ENCODE assay signal across 23 mouse cellular contexts in genomic region chr16:23115486-23115885, GRCm38 (mm10). TPM values are rescaled to one million over a fixed set of nuclear protein-coding genes. Genes with fewer than 3 reads are reported as not detected.
A peak's percentile ranks its signal among the peaks of the same experiment; 100 is the strongest.
DNase-seq lines count a peak whose midpoint lies in the region; ATAC-seq and TF ChIP-seq lines count a peak whose summit lies in the region.
"Had no signal": no experiment of that assay in that cellular context is flagged by ENCODE, and none has a peak within 500 bp of the region (broad histone marks: within the 10 kb centered on the region; RNA-seq: fewer than 3 reads in every experiment).

No protein-coding gene starts in this region.

- H3K9ac ChIP-seq in heart, embryonic 11.5 days (ENCODE audit: low read depth, low read length): no peak overlapping the region
- no peak overlapping the region for H3K9ac ChIP-seq in MEL (ENCODE audit: control insufficient read depth, low read depth, low read length, poor library complexity, severe bottlenecking)
- H3K9ac ChIP-seq in hindbrain, embryonic 16.5 days (ENCODE audit: low read depth, low read length): no peak overlapping the region
- H3K9ac ChIP-seq: embryonic facial prominence, embryonic 12.5 days; forebrain, embryonic 13.5 days; forebrain, embryonic 15.5 days; forebrain, postnatal 0 days had no signal

- H3K4me1 ChIP-seq in heart, embryonic 11.5 days (ENCODE audit: control insufficient read depth, insufficient read depth, low read length): peaks cover 2% of the 10 kb centered on the region; the same call in 1 of the 2 replicates
- H3K4me1 ChIP-seq in MEL (ENCODE audit: control insufficient read depth in 1 of 2, insufficient read depth in 2 of 2, low read length in 2 of 2): no peaks in the 10 kb centered on the region
- H3K4me1 ChIP-seq in hindbrain, embryonic 16.5 days (ENCODE audit: control insufficient read depth, insufficient read depth, low read depth, low read length): peaks cover 23% of the 10 kb centered on the region

- H3K27ac ChIP-seq in heart, embryonic 11.5 days (ENCODE audit: low read depth, low read length): no peak overlapping the region
- no peak overlapping the region for H3K27ac ChIP-seq in MEL (ENCODE audit: control insufficient read depth, low read depth, low read length)
- H3K27ac ChIP-seq in hindbrain, embryonic 16.5 days (ENCODE audit: low read depth, low read length): no peak overlapping the region
- H3K27ac ChIP-seq: embryonic facial prominence, embryonic 10.5 days; embryonic facial prominence, embryonic 12.5 days; forebrain, embryonic 13.5 days; forebrain, embryonic 15.5 days had no signal

- DNase-seq in heart, adult 18-20 months: no peak
- DNase-seq in MEL (ENCODE audit: low read depth, low spot score): peak; percentile 52
- DNase-seq in ZHBTc4 (ENCODE audit: low read depth, low spot score): peak; percentile 53
- DNase-seq in adrenal gland, adult (ENCODE audit: inconsistent age in 2 of 2, low spot score in 1 of 2): no peak
- DNase-seq: adrenal gland, adult 8-10 months; adrenal gland, postnatal 14 days; adrenal gland, postnatal 36 days; cerebellum, adult 11-12 months; cerebellum, adult 2 months; cerebellum, adult 9-10 months; cerebellum, postnatal 10 days; cerebellum, postnatal 25 days; forebrain, postnatal 0 days had no signal

- H3K36me3 ChIP-seq in heart, embryonic 11.5 days (ENCODE audit: control insufficient read depth, insufficient read depth, low read length): peaks cover 25% of the 10 kb centered on the region
- H3K36me3 ChIP-seq in MEL (ENCODE audit: control insufficient read depth in 1 of 2, insufficient read depth in 2 of 2, low read length in 2 of 2): peaks cover 13 to 18% of the 10 kb centered on the region in 2 experiments
- peaks cover 40% of the 10 kb centered on the region for H3K36me3 ChIP-seq in hindbrain, embryonic 16.5 days (ENCODE audit: control insufficient read depth, insufficient read depth, low read length)

- H3K9me3 ChIP-seq in heart, embryonic 11.5 days (replicated peaks; ENCODE audit: control insufficient read depth, low read length): no peaks in the 10 kb centered on the region
- H3K9me3 ChIP-seq in MEL (replicated peaks; ENCODE audit: insufficient read depth, low read length): no peaks in the 10 kb centered on the region
- no peaks in the 10 kb centered on the region for H3K9me3 ChIP-seq in hindbrain, embryonic 16.5 days (ENCODE audit: control insufficient read depth, low read length)
- H3K9me3 ChIP-seq: embryonic facial prominence, embryonic 10.5 days; embryonic facial prominence, embryonic 12.5 days; forebrain, embryonic 13.5 days; forebrain, embryonic 15.5 days; G1E had no signal

- 0 out of 2 replicates have a peak, but pooled peaks have one; percentile 26 for ATAC-seq in heart, embryonic 11.5 days (replicated peaks; ENCODE audit: insufficient number of reproducible peaks, low FRiP score, low TSS enrichment)
- ATAC-seq in hindbrain, embryonic 16.5 days: no peak
- ATAC-seq: forebrain, embryonic 15.5 days had no signal

- peaks cover 21% of the 10 kb centered on the region for H3K79me2 ChIP-seq in MEL (ENCODE audit: control insufficient read depth, insufficient read depth, low read length, poor library complexity)

- no peak overlapping the region for H3K4me2 ChIP-seq in heart, embryonic 11.5 days
- no peak overlapping the region for H3K4me2 ChIP-seq in hindbrain, embryonic 16.5 days (ENCODE audit: low read length)
- H3K4me2 ChIP-seq: embryonic facial prominence, embryonic 12.5 days; forebrain, embryonic 13.5 days; forebrain, embryonic 15.5 days had no signal

- TF ChIP-seq CTCF in MEL (IDR thresholded peaks at IDR 0.05 in 2 of 3, conservative IDR thresholded peaks at IDR 0.05 in 1 of 3; ENCODE audit: control insufficient read depth in 1 of 3, insufficient read depth in 1 of 3, low read depth in 2 of 3, low read length in 3 of 3, poor library complexity in 1 of 3, severe bottlenecking in 1 of 3): no peak

- H3K4me3 ChIP-seq in heart, embryonic 11.5 days (ENCODE audit: low read depth, low read length): no peak overlapping the region
- H3K4me3 ChIP-seq in MEL (ENCODE audit: control insufficient read depth in 1 of 2, insufficient read depth in 1 of 2, low read depth in 2 of 2, low read length in 2 of 2): no peak overlapping the region
- H3K4me3 ChIP-seq in hindbrain, embryonic 16.5 days (ENCODE audit: low read length): no peak overlapping the region
- H3K4me3 ChIP-seq: embryonic facial prominence, embryonic 10.5 days; embryonic facial prominence, embryonic 12.5 days; forebrain, embryonic 13.5 days; forebrain, embryonic 15.5 days had no signal

- TF ChIP-seq EP300 in MEL (IDR thresholded peaks at IDR 0.05; ENCODE audit: low read depth in 1 of 2, low read length in 2 of 2): no peak

- no peak for TF ChIP-seq RAD21 in MEL (IDR thresholded peaks at IDR 0.05; ENCODE audit: low read depth, low read length)

- no peaks in the 10 kb centered on the region for H3K27me3 ChIP-seq in heart, embryonic 11.5 days (ENCODE audit: control insufficient read depth, insufficient read depth, low read length)
- H3K27me3 ChIP-seq in MEL (ENCODE audit: control insufficient read depth in 1 of 2, insufficient read depth in 2 of 2, low read length in 2 of 2): no peaks in the 10 kb centered on the region
- H3K27me3 ChIP-seq in hindbrain, embryonic 16.5 days (replicated peaks; ENCODE audit: control insufficient read depth, insufficient read depth, low read length): no peaks in the 10 kb centered on the region
- H3K27me3 ChIP-seq: embryonic facial prominence, embryonic 12.5 days; forebrain, embryonic 13.5 days; forebrain, embryonic 15.5 days had no signal

- 89% methylated on average over 3 of the region's 3 CpGs for WGBS in heart, embryonic 11.5 days (ENCODE audit: insufficient replicate concordance)
- 79% methylated on average over 3 of the region's 3 CpGs for WGBS in hindbrain, embryonic 16.5 days

- no peak for TF ChIP-seq POLR2A in MEL (IDR thresholded peaks at IDR 0.05; ENCODE audit: control insufficient read depth in 1 of 2, insufficient read depth in 1 of 2, low read depth in 1 of 2, low read length in 2 of 2, poor library complexity in 1 of 2)

TF ChIP-seq in MEL, 35 proteins besides CTCF, POLR2A, EP300 and RAD21:
- TF ChIP-seq ELF1 (IDR thresholded peaks at IDR 0.05; ENCODE audit: low read depth, low read length): no peak
- TF ChIP-seq MAX (IDR thresholded peaks at IDR 0.05; ENCODE audit: low read length): no peak
- TF ChIP-seq NELFE (IDR thresholded peaks at IDR 0.05; ENCODE audit: low read depth, low read length): no peak
- TF ChIP-seq TCF12 (IDR thresholded peaks at IDR 0.05; ENCODE audit: low read depth, low read length): no peak
- TF ChIP-seq ZNF384 (IDR thresholded peaks at IDR 0.05; ENCODE audit: low read depth, low read length): no peak
- TF ChIP-seq NRF1 (IDR thresholded peaks at IDR 0.05; ENCODE audit: insufficient read depth, low read depth, low read length, poor library complexity, severe bottlenecking): no peak
- TF ChIP-seq TBP (IDR thresholded peaks at IDR 0.05; ENCODE audit: low read depth, low read length): no peak
- TF ChIP-seq TAL1 (IDR thresholded peaks at IDR 0.05; ENCODE audit: low read length): no peak
- TF ChIP-seq POLR2AphosphoS2 (IDR thresholded peaks at IDR 0.05; ENCODE audit: low read length): no peak
- no peak for TF ChIP-seq POLR2AphosphoS5 (IDR thresholded peaks at IDR 0.05; ENCODE audit: borderline replicate concordance, low read depth, low read length)
- TF ChIP-seq CHD1 (IDR thresholded peaks at IDR 0.05; ENCODE audit: low read depth, low read length): no peak
- no peak for TF ChIP-seq BHLHE40 (IDR thresholded peaks at IDR 0.05; ENCODE audit: borderline replicate concordance, low read depth, low read length)
- TF ChIP-seq SMC3 (IDR thresholded peaks at IDR 0.05; ENCODE audit: low read depth, low read length): no peak
- TF ChIP-seq CHD2 (IDR thresholded peaks at IDR 0.05; ENCODE audit: low read length): no peak
- TF ChIP-seq HCFC1 (IDR thresholded peaks at IDR 0.05; ENCODE audit: low read depth, low read length): no peak
- TF ChIP-seq GATA1 (IDR thresholded peaks at IDR 0.05; ENCODE audit: low read depth, low read length): no peak
- no peak for TF ChIP-seq MYB (IDR thresholded peaks at IDR 0.05; ENCODE audit: low read depth, low read length)

RNA-seq across cellular contexts. Expression of gene Eif4a2, which starts 8.2 kb away (rescaled TPM):
- 205 and 223 TPM in 2 replicates for polyA plus RNA-seq in heart, embryonic 11.5 days (2014; fragmentation: Nextera tagmentation; extraction: Ambion mirVana)
- total RNA-seq in heart, adult 18-20 months (2021): 100 to 1,000 TPM; 420 to 448 TPM
- 252 and 290 TPM in 2 replicates for total RNA-seq in MEL (2012; rRNA removed)
- 1,000 to 10,000 TPM in 1 of 2 experiments, 100 to 1,000 TPM in 1; 248 to 2,083 TPM for polyA plus RNA-seq in MEL (2012; ENCODE audit: insufficient read depth in 1 of 2, insufficient read length in 2 of 2, low read depth in 1 of 2, low replicate concordance in 2 of 2, missing spikeins in 1 of 2)
- polyA plus RNA-seq in hindbrain, embryonic 16.5 days (2015; fragmentation: Nextera tagmentation; extraction: Ambion mirVana): 334 and 357 TPM in 2 replicates

RNA-seq across cellular contexts. Expression of gene Rfc4, which starts 12.1 kb away (rescaled TPM):
- polyA plus RNA-seq in heart, embryonic 11.5 days (2014; fragmentation: Nextera tagmentation; extraction: Ambion mirVana): 106 and 117 TPM in 2 replicates
- total RNA-seq in heart, adult 18-20 months (2021): 10 to 100 TPM in 1 of 2 experiments, 1 to 10 TPM in 1; 8.3 to 10.1 TPM
- 77.9 and 93.2 TPM in 2 replicates for total RNA-seq in MEL (2012; rRNA removed)
- 10 to 100 TPM in 1 of 2 experiments, not detected in 1; 52.1 TPM for polyA plus RNA-seq in MEL (2012; ENCODE audit: insufficient read depth in 1 of 2, insufficient read length in 2 of 2, low read depth in 1 of 2, low replicate concordance in 2 of 2, missing spikeins in 1 of 2)
- polyA plus RNA-seq in hindbrain, embryonic 16.5 days (2015; fragmentation: Nextera tagmentation; extraction: Ambion mirVana): 38.5 and 39.1 TPM in 2 replicates

RNA-seq across cellular contexts. Expression of gene Adipoq, which starts 30.9 kb away (rescaled TPM):
- 0.16 TPM in 1 of 2 replicates, not detected in the other for polyA plus RNA-seq in heart, embryonic 11.5 days (2014; fragmentation: Nextera tagmentation; extraction: Ambion mirVana)
- total RNA-seq in heart, adult 18-20 months (2021): 10 to 100 TPM; 14.8 to 64.6 TPM
- not detected in 2 replicates for total RNA-seq in MEL (2012; rRNA removed)
- polyA plus RNA-seq in MEL (2012; ENCODE audit: insufficient read depth in 1 of 2, insufficient read length in 2 of 2, low read depth in 1 of 2, low replicate concordance in 2 of 2, missing spikeins in 1 of 2): not detected
- 0.32 TPM in 1 of 2 replicates, not detected in the other for polyA plus RNA-seq in hindbrain, embryonic 16.5 days (2015; fragmentation: Nextera tagmentation; extraction: Ambion mirVana)
- polyA plus RNA-seq: C2C12; embryonic facial prominence, embryonic 10.5 days; embryonic facial prominence, embryonic 12.5 days; forebrain, embryonic 11.5 days; forebrain, embryonic 13.5 days; forebrain, embryonic 15.5 days; forebrain, postnatal 0 days; G1E had no signal

RNA-seq across cellular contexts. Expression of gene Kng1, which starts 57.8 kb away (rescaled TPM):
- 0.24 and 2.1 TPM in 2 replicates for polyA plus RNA-seq in heart, embryonic 11.5 days (2014; fragmentation: Nextera tagmentation; extraction: Ambion mirVana)
- not detected for total RNA-seq in heart, adult 18-20 months (2021)
- total RNA-seq in MEL (2012; rRNA removed): not detected in 2 replicates
- not detected for polyA plus RNA-seq in MEL (2012; ENCODE audit: insufficient read depth in 1 of 2, insufficient read length in 2 of 2, low read depth in 1 of 2, low replicate concordance in 2 of 2, missing spikeins in 1 of 2)
- polyA plus RNA-seq in hindbrain, embryonic 16.5 days (2015; fragmentation: Nextera tagmentation; extraction: Ambion mirVana): 0.10 TPM in 1 of 2 replicates, not detected in the other
- total RNA-seq: forebrain, postnatal 0 days; G1E had no signal
- polyA plus RNA-seq: C2C12; cerebellum, adult 2 months; cortical plate, adult 2 months; embryonic facial prominence, embryonic 10.5 days; embryonic facial prominence, embryonic 12.5 days; forebrain, embryonic 11.5 days; forebrain, embryonic 13.5 days; forebrain, embryonic 15.5 days; forebrain, postnatal 0 days; G1E had no signal

Comparison
In these comparisons a context has a peak if more than half of its experiments do, and no peak if none do; other contexts are left out.
1. DNase-seq: peak in MEL (single experiment) and ZHBTc4 (single experiment); none in heart, adult 18-20 months (0 of 2) and adrenal gland, adult (0 of 2).